Mouse (Mus musculus) MEL (cell line): ENCODE data around the gene Mob4.

Experiments used
- BHLHE40 ChIP-seq: IDR thresholded peaks from 2 replicates; pipeline ENCODE4 v1.6.1; 2012; ENCODE audit warnings: low read depth, mild to moderate bottlenecking, inconsistent platforms, low read length, improper control_type of control experiment, borderline replicate concordance
- CHD2 ChIP-seq: IDR thresholded peaks from 2 replicates; pipeline ENCODE4 v1.6.1; 2011; ENCODE audit warnings: low read length, improper control_type of control experiment
- CTCF ChIP-seq, 3 experiments: IDR thresholded peaks in 2 of 3; conservative IDR thresholded peaks in 1 of 3; 2 replicates each; pipeline ENCODE4 v1.5.1; 2011 to 2012; ENCODE audit warnings: low read length in 3 of 3, low read depth in 2 of 3, mild to moderate bottlenecking in 2 of 3, improper control_type of control experiment in 1 of 3, inconsistent platforms in 1 of 3, mixed read lengths in 1 of 3, moderate library complexity in 1 of 3; ENCODE audit not compliant: control insufficient read depth in 1 of 3, insufficient read depth in 1 of 3, poor library complexity in 1 of 3, severe bottlenecking in 1 of 3
- ELF1 ChIP-seq: IDR thresholded peaks from 2 replicates; pipeline ENCODE4 v1.6.1; 2014; ENCODE audit warnings: low read depth, mild to moderate bottlenecking, inconsistent platforms, low read length, improper control_type of control experiment, moderate library complexity
- HCFC1 ChIP-seq: IDR thresholded peaks from 2 replicates; pipeline ENCODE4 v1.6.1; 2012; ENCODE audit warnings: low read depth, mild to moderate bottlenecking, inconsistent platforms, low read length, improper control_type of control experiment, moderate library complexity
- MAZ ChIP-seq: IDR thresholded peaks from 2 replicates; pipeline ENCODE4 v1.6.1; 2012; ENCODE audit warnings: low read depth, mild to moderate bottlenecking, inconsistent platforms, low read length, improper control_type of control experiment
- NELFE ChIP-seq: IDR thresholded peaks from 2 replicates; pipeline ENCODE4 v1.6.1; 2011; ENCODE audit warnings: low read depth, low read length, improper control_type of control experiment
- POLR2A ChIP-seq, 2 experiments: IDR thresholded peaks; 2 replicates each; pipeline ENCODE4 v1.6.1; 2011 to 2012; ENCODE audit warnings: low read length in 2 of 2, mild to moderate bottlenecking in 2 of 2, control low read depth in 1 of 2, improper control_type of control experiment in 1 of 2, low read depth in 1 of 2, moderate library complexity in 1 of 2; ENCODE audit not compliant: control insufficient read depth in 1 of 2, insufficient read depth in 1 of 2, poor library complexity in 1 of 2
- RCOR1 ChIP-seq: IDR thresholded peaks from 2 replicates; pipeline ENCODE4 v1.6.1; 2012; ENCODE audit warnings: low read depth, mild to moderate bottlenecking, inconsistent platforms, low read length, improper control_type of control experiment
- UBTF ChIP-seq: IDR thresholded peaks from 2 replicates; pipeline ENCODE4 v1.6.1; 2012; ENCODE audit warnings: low read depth, mild to moderate bottlenecking, inconsistent platforms, low read length, improper control_type of control experiment, moderate library complexity, borderline replicate concordance; ENCODE audit not compliant: insufficient read depth
- USF1 ChIP-seq: IDR thresholded peaks from 2 replicates; pipeline ENCODE4 v1.6.1; 2014; ENCODE audit warnings: low read depth, mild to moderate bottlenecking, inconsistent platforms, low read length, improper control_type of control experiment, moderate library complexity
- ZNF384 ChIP-seq: IDR thresholded peaks from 2 replicates; pipeline ENCODE4 v1.6.1; 2012; ENCODE audit warnings: low read depth, mild to moderate bottlenecking, inconsistent platforms, low read length, improper control_type of control experiment

GRCm38 (mm10) chr1:55092056-55092455 is 39.0 kb upstream of the Mob4 start:
- TF ChIP-seq BHLHE40 (no peak), HCFC1 (no peak), POLR2A (IDR thresholded peaks at IDR 0.05; ENCODE audit: control insufficient read depth in 1 of 2, insufficient read depth in 1 of 2, low read depth in 1 of 2, low read length in 2 of 2, poor library complexity in 1 of 2) (0 out of 4 replicates have a peak, but pooled peaks of 1 of the 2 experiments have one; percentile 39), CHD2 (no peak), CTCF (IDR thresholded peaks at IDR 0.05 in 2 of 3, conservative IDR thresholded peaks at IDR 0.05 in 1 of 3; ENCODE audit: control insufficient read depth in 1 of 3, insufficient read depth in 1 of 3, low read depth in 2 of 3, low read length in 3 of 3, poor library complexity in 1 of 3, severe bottlenecking in 1 of 3) (no peak), UBTF (no peak), USF1 (no peak), NELFE (no peak), MAZ (no peak), RCOR1 (no peak), ZNF384 (no peak), ELF1 (no peak)
